Mouse (Mus musculus) colon, adult 2 months (tissue): ENCODE measurements around the gene Pacrg. TPM values are rescaled to one million over a fixed set of nuclear protein-coding genes. Genes with fewer than 3 reads are reported as not detected.

Experiments used
- polyA plus RNA-seq: library from polyadenylated mRNA; depleted of rRNA; stranded (reverse); fragments of >200 nt; gene quantifications from 2 replicates; pipeline ENCODE4 v1.2.3, GENCODE M21; 2012; rRNA removed

Pacrg gene
- polyA plus RNA-seq, result 0.09 and 0.31 TPM in 2 replicates

DNA sequence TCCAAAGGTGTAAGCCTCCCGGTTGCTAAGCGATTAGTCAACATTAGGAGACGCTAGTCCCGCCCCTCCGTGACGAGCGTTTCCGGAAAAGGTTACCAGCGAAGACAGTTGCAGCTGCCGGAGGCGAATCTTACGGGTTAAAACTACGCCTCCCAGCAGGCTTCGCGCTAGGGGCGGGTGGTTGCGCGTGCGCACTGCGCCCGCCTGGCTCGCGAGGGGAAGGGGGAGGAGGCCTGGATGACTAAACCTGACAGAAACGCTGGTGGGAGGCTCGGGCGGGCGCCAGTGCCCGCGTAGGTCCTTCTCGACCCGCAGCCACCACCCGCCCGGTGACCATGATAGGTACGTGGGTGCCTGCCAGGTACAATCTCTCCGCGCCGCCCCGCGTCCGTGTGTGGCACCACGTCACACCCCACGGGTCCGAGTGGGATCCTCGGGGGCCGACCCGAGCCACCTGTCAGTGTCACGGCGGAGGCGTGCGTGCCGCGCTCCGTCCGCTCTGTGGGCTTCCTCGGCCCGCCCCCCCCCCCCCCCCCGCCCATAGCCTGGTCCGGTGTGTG, at the start of gene Pacrg, which contains the start of gene Prkn:
TSS of gene Pacrg (minus strand) at position 164 of the 560 bp plus-strand sequence.
TSS of gene Prkn (plus strand) at position 237 of the 560 bp plus-strand sequence.

Other genes with a start within 250 kb of the Pacrg start
- 1.3 and 1.5 TPM in 2 replicates for gene Prkn, start 73 bp upstream of the Pacrg start, polyA plus RNA-seq